Mouse (Mus musculus) megakaryocyte-erythroid progenitor cell, adult 5-6 weeks (primary cell): ENCODE measurements around the gene Rpl23. TPM values are rescaled to one million over a fixed set of nuclear protein-coding genes. Genes with fewer than 3 reads are reported as not detected.

ENCODE experiments used
- ATAC-seq: replicated peaks from 2 replicates; pipeline ENCODE4 v1.8.0; 2016; ENCODE audit warnings: mild to moderate bottlenecking, inconsistent platforms; ENCODE audit not compliant: severe bottlenecking, poor library complexity, low FRiP score, low TSS enrichment
- total RNA-seq, 2 experiments: library from RNA; stranded (forward) in 1 of 2; stranded (reverse) in 1 of 2; fragments of 200-1000, 215-1000 nt in 1 of 2; fragments of >200 nt in 1 of 2; fragmentation: Nextera tagmentation in 1 of 2; gene quantifications; 2 replicates each; pipeline ENCODE4 v1.2.3; 2014 to 2017

Gene Rpl23
- total RNA-seq, 2 experiments from 2014 or later: 1,518 to 2,156 TPM

- ATAC-seq: 0 out of 2 replicates have a peak, but pooled peaks have one; percentile 7
Measured at GRCm38 (mm10) chr11:97775808-97776496, 6.3 kb downstream of the Rpl23 start, which contains the start of gene 1700001P01Rik. Gene 1700001P01Rik, minus strand, starts transcription at chr11:97775918.

GRCm38 (mm10) chr11:97775186-97775585 is 7.1 kb downstream of the Rpl23 start:
- ATAC-seq: 0 out of 2 replicates have a peak, but pooled peaks have one; percentile 17

GRCm38 (mm10) chr11:97771410-97771809 is 10.8 kb downstream of the Rpl23 start:
- ATAC-seq: no peak

GRCm38 (mm10) chr11:97769704-97770103 is 12.5 kb downstream of the Rpl23 start:
- no peak for ATAC-seq

- peak; percentile 97 for ATAC-seq
Measured at GRCm38 (mm10) chr11:97766154-97766881, 15.9 kb downstream of the Rpl23 start, which contains the start of gene Cwc25. Gene Cwc25, minus strand, starts transcription at chr11:97766556.

- no peak for ATAC-seq
Measured at GRCm38 (mm10) chr11:97761638-97762037, 20.6 kb downstream of the Rpl23 start.

- no peak for ATAC-seq
Measured at GRCm38 (mm10) chr11:97758942-97759341, 23.3 kb downstream of the Rpl23 start.

GRCm38 (mm10) chr11:97758125-97758524 is 24.1 kb downstream of the Rpl23 start:
- ATAC-seq: no peak

GRCm38 (mm10) chr11:97753277-97753676 is 29.0 kb downstream of the Rpl23 start:
- ATAC-seq: no peak

GRCm38 (mm10) chr11:97748496-97748895 is 33.7 kb downstream of the Rpl23 start:
- no peak for ATAC-seq

GRCm38 (mm10) chr11:97747773-97748172 is 34.5 kb downstream of the Rpl23 start:
- no peak for ATAC-seq

GRCm38 (mm10) chr11:97745331-97745721 is 36.9 kb downstream of the Rpl23 start:
- no peak for ATAC-seq

GRCm38 (mm10) chr11:97744718-97745330 is 37.4 kb downstream of the Rpl23 start:
- ATAC-seq: peak; percentile 97

- peak; percentile 16; the same call in 1 of the 2 replicates for ATAC-seq
Measured at GRCm38 (mm10) chr11:97744063-97744717, 38.0 kb downstream of the Rpl23 start, which contains the start of gene Pip4k2b. Gene Pip4k2b, minus strand, starts transcription at chr11:97744704.

- ATAC-seq: no peak
Measured at GRCm38 (mm10) chr11:97743423-97743822, 38.8 kb downstream of the Rpl23 start.

GRCm38 (mm10) chr11:97742591-97742990 is 39.6 kb downstream of the Rpl23 start:
- ATAC-seq: no peak

GRCm38 (mm10) chr11:97742157-97742556 is 40.1 kb downstream of the Rpl23 start:
- ATAC-seq: no peak

- ATAC-seq: no peak
Measured at GRCm38 (mm10) chr11:97740190-97740589, 42.0 kb downstream of the Rpl23 start.

- 0 out of 2 replicates have a peak, but pooled peaks have one; percentile 38 for ATAC-seq
Measured at GRCm38 (mm10) chr11:97739155-97739554, 43.1 kb downstream of the Rpl23 start.
